Mouse (Mus musculus) right cerebral cortex, postnatal 36 days (tissue): Measurements from ENCODE around the gene Nkx1-2.
A peak's percentile ranks its signal among the peaks of the same experiment; 100 is the strongest.

Source experiments
- DNase-seq, 2 experiments: peaks; one replicate each; pipeline ENCODE4 v3.0.0; 2022; ENCODE audit warnings: low spot score in 2 of 2, mixed read lengths in 1 of 2

Nkx1-2 gene

GRCm38 (mm10) chr7:132604720-132605119 lies 5.3 kb upstream of the Nkx1-2 start:
- no peak for DNase-seq

DNA sequence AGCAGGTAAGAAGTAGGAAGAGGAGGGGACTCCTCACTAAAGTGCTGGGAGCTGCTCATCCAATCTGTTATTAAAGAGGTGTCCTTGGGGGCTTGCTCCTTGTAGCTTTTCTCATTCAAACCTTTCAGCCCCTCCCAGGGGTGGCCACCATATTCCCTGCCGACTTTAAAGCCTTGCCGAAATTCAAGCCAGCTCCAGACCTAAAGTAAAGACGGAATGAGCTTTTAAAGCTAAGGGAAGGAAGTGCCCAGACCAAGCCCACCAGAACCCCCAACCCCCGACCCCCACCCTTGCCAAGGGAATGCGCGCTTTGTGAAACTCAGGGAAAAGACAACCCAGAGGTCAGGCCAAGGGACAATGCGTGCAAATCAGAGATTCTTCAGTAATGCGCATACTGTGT lies 1.5 kb upstream of the Nkx1-2 start:
- no peak for DNase-seq

- DNase-seq = no peak
These were observed 589 bp upstream of the Nkx1-2 start for GRCm38 (mm10) chr7:132600026-132600425.

DNA sequence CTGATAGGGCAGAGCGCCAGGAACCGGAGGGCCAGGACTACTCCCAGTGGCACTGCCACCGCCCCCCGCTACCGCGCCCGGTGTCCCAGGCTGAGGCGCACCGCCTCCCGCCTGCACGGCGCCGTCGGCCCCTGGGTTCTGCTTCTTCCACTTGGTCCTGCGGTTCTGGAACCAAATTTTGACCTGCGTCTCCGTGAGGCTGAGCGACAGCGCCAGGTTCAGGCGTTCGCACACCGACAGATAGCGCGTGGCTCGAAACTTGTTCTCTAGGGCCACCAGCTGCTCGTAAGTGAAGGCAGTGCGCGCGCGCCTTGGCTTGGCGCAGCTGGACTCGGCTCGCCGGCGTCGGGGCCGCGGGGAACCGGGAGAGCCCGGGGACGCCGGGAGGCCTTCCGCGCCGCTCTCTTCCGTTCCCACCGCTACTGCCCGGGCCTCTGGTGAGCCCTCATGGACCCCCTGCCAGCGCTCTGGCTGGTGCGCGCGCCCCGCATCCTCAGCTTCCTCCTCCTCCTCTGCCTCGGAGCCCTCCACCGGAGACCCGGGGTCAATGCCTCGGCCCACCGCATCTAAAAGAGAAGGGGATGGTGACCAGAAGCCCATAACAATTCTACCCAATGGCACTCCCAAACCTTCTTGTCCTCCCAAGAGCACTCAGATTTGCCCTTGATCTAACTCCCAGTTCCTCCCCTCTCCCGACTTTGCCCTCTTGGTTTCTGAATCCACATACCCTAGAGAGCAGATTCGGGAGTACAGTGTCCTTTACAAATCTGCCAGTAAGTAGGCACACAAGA lies 2.0 kb downstream of the Nkx1-2 start:
- no peak for DNase-seq

- DNase-seq = no peak
These were observed 2.7 kb downstream of the Nkx1-2 start for GRCm38 (mm10) chr7:132596557-132597250.

DNA sequence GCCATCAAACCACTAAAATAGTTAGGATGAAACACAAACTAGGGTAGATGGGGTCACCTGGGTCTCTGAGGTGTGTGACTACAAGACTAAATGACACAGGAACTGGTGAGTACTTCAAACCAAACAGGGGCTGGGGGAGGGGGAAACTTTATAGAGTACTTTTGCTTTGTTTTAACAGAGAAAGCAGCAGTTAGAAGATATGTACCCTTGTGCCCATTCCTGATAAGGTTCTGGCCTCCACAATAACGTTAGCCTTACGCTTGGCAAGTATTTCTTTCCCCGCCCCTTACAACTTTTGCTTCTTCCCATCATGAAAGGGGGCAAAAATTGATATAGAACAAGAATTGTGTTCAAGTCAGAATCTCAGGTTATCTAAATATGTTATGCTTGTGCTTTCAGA lies 3.6 kb downstream of the Nkx1-2 start:
- no peak for DNase-seq

DNA sequence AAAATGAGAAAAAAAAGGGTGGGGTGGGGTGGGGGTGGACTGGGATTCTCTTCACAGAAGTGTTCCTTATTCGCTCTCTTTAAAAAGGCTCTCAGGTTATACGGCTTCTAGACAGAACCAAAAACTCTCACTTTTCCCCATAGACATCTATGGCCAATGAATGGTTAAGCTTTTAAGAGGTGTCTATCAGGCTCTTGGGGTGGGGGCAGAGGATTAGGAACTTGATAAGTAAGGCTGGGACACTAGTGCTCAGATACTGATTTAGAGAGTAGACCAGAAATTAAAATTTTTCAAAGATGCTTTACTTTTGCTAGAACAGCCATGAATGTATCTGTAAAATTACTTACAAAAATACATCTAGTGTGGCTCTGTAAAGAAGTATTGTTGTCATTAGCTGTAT lies 5.1 kb downstream of the Nkx1-2 start:
- no peak for DNase-seq

DNA sequence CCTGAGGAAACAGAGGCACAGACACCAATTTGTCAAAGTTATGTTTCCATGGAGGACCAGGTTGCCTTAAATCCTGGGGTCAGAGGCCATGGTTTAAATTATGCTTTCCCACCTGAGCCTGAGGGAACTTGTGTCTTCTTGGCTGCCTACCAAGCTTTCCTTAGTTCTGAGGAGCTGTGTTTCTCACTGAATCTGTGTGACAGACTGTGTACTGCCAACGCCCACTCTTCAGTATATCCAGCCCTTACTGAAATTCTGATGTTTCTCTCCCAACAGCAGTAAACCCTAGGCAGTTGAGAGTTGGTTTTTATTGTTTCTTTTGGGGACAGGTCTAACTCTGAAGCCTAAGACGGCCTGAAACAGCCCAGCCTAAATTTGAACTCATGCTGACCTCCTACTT lies 5.7 kb downstream of the Nkx1-2 start:
- no peak for DNase-seq

DNA sequence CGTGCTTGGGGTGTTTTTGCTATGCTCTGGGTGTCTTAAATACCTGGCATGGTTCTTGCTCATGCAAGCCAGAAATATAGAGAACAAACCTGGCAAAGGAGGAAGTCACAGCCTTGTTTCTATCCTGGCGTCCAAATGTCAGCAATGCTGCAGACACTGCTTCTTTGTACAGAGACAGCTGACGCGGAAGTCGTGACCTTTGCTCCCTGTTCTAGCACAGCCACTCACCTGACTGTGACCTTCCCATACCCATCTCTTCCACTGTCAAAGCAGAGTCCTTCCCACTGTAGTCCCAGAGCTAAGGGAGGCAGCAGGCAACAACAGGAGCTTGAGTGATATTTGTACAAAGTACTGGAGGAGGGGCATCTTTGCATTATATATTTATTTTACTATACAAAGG lies 9.8 kb downstream of the Nkx1-2 start:
- no peak for DNase-seq

GRCm38 (mm10) chr7:132587167-132587566 lies 12.3 kb downstream of the Nkx1-2 start:
- DNase-seq = no peak

- no peak for DNase-seq
These were observed 13.5 kb downstream of the Nkx1-2 start for GRCm38 (mm10) chr7:132585695-132586491.

DNA sequence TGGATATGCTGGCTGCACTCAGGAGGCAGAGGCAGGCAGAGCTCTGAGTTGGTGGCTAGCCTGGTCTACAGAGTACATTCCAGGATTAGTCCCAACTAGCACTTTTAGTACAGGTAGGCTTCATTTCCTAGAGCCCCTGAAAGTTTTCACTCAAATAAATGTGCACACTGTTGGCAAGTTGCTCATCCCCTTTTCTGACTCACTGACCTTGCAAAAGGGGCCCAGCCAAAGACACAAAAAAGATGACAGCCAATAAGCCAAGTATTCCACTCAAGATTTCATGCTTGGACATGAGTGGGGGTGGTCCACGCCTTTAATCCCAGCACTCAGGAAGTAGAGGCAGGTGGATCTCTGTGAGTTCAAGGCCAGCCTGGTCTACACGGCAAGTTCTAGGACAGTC lies 18.0 kb downstream of the Nkx1-2 start:
- no peak for DNase-seq

GRCm38 (mm10) chr7:132580511-132580910 lies 18.9 kb downstream of the Nkx1-2 start:
- no peak for DNase-seq

- no peak for DNase-seq
These were observed 22.5 kb downstream of the Nkx1-2 start for GRCm38 (mm10) chr7:132576891-132577290.

GRCm38 (mm10) chr7:132576116-132576650 lies 23.3 kb downstream of the Nkx1-2 start, which contains the start of gene Oat:
Oat (minus strand) TSS chr7:132576398.
- DNase-seq = peak; percentile 93 to 95

DNA sequence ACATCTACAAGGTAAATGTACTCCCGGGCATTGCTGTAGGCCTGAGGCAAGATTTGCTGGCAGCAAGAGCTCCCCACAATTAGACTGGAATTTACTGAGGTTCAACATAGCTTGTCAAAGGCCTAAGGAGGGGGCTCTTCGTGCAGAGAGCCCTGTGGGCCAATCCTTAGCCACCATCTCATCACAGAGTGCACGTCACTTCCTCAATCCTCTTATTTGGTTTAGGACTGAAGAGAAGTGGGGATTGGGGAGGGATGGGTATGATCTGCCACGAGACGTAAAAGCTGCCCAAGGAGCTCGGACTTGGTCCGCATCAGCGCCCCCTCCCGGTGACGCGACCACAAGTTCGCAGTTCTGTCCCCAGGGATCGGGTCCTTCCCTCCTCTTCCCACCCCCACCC lies 23.8 kb downstream of the Nkx1-2 start:
- peak; percentile 80 to 86 for DNase-seq

- no peak for DNase-seq
These were observed 24.8 kb downstream of the Nkx1-2 start for GRCm38 (mm10) chr7:132574646-132575045.

DNA sequence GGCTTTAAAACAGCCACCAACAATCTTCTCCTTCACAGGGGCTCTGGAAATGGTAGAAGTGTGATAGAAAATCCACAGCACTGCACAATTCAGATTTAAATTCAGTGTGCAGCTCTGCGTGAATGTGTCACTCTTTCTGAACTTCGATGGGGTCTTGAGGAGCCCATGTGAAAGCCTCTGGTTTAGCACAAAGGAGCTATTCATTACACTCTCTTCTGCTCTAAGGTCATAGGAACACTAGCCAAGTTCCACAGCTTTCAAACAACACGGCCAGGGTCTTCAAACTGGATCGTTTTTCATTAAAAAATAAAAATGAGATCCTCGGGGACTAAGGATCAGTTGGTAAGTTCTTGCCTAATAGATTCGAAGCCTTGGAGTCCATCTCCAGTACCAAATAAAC lies 26.2 kb downstream of the Nkx1-2 start:
- DNase-seq = no peak

- no peak for DNase-seq
These were observed 26.7 kb downstream of the Nkx1-2 start for GRCm38 (mm10) chr7:132572738-132573137.

- DNase-seq = no peak
These were observed 28.0 kb downstream of the Nkx1-2 start for GRCm38 (mm10) chr7:132571481-132571880.

- no peak for DNase-seq
These were observed 29.4 kb downstream of the Nkx1-2 start for GRCm38 (mm10) chr7:132570071-132570470.

DNA sequence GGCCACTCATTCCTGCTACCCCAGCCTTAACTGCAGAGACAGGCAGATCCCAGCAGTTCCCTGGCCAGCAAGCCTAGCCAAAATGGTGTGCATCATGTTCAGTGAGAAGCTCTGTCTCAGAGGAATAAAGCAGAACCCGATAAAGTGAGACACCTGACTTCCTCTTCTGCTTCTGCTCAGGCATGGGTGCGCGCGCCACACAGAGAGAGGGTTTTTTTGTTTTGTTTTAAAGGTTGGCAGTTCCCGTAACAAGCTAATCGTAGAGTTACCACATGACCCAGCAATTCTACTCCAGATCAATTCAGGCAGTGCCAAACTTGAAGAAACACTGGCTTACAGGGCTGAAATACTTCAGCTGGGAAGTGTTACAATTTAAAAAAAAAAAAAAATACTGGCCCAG lies 30.6 kb downstream of the Nkx1-2 start:
- DNase-seq = no peak
